Mouse (Mus musculus): ENCODE measurements around the gene Cacna1g. TPM values are rescaled to one million over a fixed set of nuclear protein-coding genes. Genes with fewer than 3 reads are reported as not detected.

The Cacna1g gene
- polyA plus RNA-seq, 1 experiment from 2014 or later = 21.0 TPM

DNA sequence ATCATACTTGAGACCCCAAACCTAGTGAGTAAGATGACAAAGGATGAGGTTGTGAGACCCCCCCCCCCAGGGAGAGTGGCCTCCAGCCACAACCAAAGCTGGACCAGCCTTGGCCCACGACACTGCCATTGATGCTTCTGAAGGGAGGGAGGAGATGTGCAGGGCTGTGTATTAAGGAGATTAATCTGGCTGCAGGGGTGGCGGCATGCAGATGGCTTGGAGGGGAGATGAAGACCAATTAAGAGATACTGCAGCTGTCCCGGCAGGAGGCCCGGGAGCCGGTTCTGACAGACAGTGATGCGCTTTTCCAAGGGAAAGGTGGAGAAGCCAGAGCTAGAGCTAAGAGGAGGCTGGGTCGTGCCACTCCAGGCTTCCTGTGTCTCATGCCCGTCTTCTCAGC lies 24.8 kb downstream of the Cacna1g start:
- 51% methylated on average over 8 of the region's 8 CpGs for WGBS
- DNase-seq (ENCODE audit: low spot score) (no peak), ATAC-seq (ENCODE audit: insufficient number of reproducible peaks, low FRiP score, low TSS enrichment, low read depth) (no peak)
- H3K4me2 ChIP-seq (ENCODE audit: low read depth, severe bottlenecking) = no peak overlapping the region
- H3K4me1 ChIP-seq (ENCODE audit: control insufficient read depth, insufficient read depth, low read length) = no peaks in the 10 kb centered on the region
- peaks cover 3% of the 10 kb centered on the region; the same call in 1 of the 2 replicates for H3K36me3 ChIP-seq (ENCODE audit: control insufficient read depth, insufficient read depth, low read length)
- no peak overlapping the region for H3K9ac ChIP-seq (ENCODE audit: low read length)
- H3K4me3 ChIP-seq (ENCODE audit: low read depth, low read length) = no peak overlapping the region
- H3K9me3 ChIP-seq (ENCODE audit: control insufficient read depth, low read length) = no peaks in the 10 kb centered on the region
- no peak overlapping the region for H3K27ac ChIP-seq (replicated peaks; ENCODE audit: low read depth, low read length)
- H3K27me3 ChIP-seq (ENCODE audit: control insufficient read depth, insufficient read depth, low read length) = no peaks in the 10 kb centered on the region

DNA sequence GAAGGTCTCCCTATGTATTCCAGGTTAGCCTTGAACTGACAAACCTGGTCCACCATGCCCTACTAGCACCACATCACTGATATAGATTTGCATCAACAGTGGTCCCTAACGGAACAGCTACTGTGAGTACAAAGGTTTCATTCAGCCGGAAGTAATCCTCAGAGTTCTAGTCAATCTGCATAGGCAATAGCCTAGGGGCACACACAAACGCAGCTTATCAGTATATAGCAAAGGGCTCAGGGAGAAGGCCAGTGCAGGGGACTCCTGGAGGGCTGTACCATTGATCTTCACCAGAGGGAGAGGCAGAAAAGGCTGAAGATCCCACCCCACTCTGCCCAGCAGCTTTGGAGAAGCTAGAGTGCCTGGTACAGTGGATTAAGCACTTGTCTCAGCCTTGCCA lies 27.0 kb downstream of the Cacna1g start:
- Histone ChIP-seq H3K9ac (ENCODE audit: low read length) (no peak overlapping the region), H3K27ac (replicated peaks; ENCODE audit: low read depth, low read length) (no peak overlapping the region), H3K4me2 (ENCODE audit: low read depth, severe bottlenecking) (no peak overlapping the region), H3K4me3 (ENCODE audit: low read depth, low read length) (no peak overlapping the region), H3K27me3 (ENCODE audit: control insufficient read depth, insufficient read depth, low read length) (no peaks in the 10 kb centered on the region), H3K4me1 (ENCODE audit: control insufficient read depth, insufficient read depth, low read length) (peaks cover 11% of the 10 kb centered on the region; the same call in 1 of the 2 replicates), H3K36me3 (ENCODE audit: control insufficient read depth, insufficient read depth, low read length) (no peaks in the 10 kb centered on the region), H3K9me3 (ENCODE audit: control insufficient read depth, low read length) (no peaks in the 10 kb centered on the region)
- no peak for DNase-seq (ENCODE audit: low spot score)
- ATAC-seq (ENCODE audit: insufficient number of reproducible peaks, low FRiP score, low TSS enrichment, low read depth) = no peak
- 55% methylated on average over 3 of the region's 3 CpGs for WGBS

DNA sequence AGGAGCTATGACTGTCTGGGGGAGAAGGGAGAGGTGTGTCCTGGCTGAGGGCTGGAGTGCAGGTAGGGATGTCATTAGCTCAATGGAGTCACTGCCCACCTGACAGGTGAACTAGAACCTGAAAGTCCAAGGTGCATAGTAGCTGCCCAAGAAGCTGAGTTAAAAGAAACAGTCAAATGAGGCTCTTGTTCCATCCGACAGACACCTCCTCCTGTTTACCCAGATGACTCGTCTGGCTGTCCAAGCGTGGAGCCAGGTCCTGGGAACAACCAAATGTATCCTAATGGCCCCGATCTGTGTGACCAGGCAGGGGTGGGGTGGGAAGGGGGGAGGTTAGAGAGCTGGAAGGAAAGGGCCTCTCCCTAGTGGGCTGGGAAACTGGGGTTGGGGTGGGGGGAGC lies 28.7 kb downstream of the Cacna1g start:
- no peak overlapping the region for H3K4me3 ChIP-seq (ENCODE audit: low read depth, low read length)
- no peaks in the 10 kb centered on the region for H3K36me3 ChIP-seq (ENCODE audit: control insufficient read depth, insufficient read depth, low read length)
- H3K27me3 ChIP-seq (ENCODE audit: control insufficient read depth, insufficient read depth, low read length) = no peaks in the 10 kb centered on the region
- DNase-seq (ENCODE audit: low spot score) (no peak), ATAC-seq (ENCODE audit: insufficient number of reproducible peaks, low FRiP score, low TSS enrichment, low read depth) (no peak)
- H3K4me1 ChIP-seq (ENCODE audit: control insufficient read depth, insufficient read depth, low read length) = peaks cover 14% of the 10 kb centered on the region; the same call in 1 of the 2 replicates
- no peak overlapping the region for H3K4me2 ChIP-seq (ENCODE audit: low read depth, severe bottlenecking)
- no peak overlapping the region for H3K9ac ChIP-seq (ENCODE audit: low read length)
- H3K9me3 ChIP-seq (ENCODE audit: control insufficient read depth, low read length) = no peaks in the 10 kb centered on the region
- 42% methylated on average over 4 of the region's 4 CpGs for WGBS
- no peak overlapping the region for H3K27ac ChIP-seq (replicated peaks; ENCODE audit: low read depth, low read length)

DNA sequence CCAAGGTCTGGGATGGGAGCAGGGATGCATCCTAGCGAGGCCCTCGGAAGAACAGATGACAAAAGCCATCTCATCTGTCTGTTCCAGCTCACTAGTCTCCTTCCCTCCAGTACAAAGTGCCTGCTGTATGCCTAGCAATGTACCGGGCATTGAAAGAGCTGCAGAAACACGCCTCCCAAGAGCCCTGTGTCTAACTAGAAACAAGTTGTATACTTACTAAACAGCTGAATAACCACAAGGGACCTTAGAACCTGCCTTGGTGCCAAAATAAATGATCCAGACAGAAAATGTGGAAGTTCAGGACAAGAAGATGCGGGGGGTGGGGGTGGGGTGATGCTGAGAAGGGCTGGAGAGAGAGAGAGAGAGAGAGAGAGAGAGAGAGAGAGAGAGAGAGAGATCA lies 29.2 kb downstream of the Cacna1g start:
- Histone ChIP-seq H3K36me3 (ENCODE audit: control insufficient read depth, insufficient read depth, low read length) (no peaks in the 10 kb centered on the region), H3K9me3 (ENCODE audit: control insufficient read depth, low read length) (no peaks in the 10 kb centered on the region), H3K9ac (ENCODE audit: low read length) (no peak overlapping the region), H3K4me3 (ENCODE audit: low read depth, low read length) (no peak overlapping the region), H3K27me3 (ENCODE audit: control insufficient read depth, insufficient read depth, low read length) (no peaks in the 10 kb centered on the region), H3K4me1 (ENCODE audit: control insufficient read depth, insufficient read depth, low read length) (peaks cover 14% of the 10 kb centered on the region; the same call in 1 of the 2 replicates), H3K27ac (replicated peaks; ENCODE audit: low read depth, low read length) (no peak overlapping the region), H3K4me2 (ENCODE audit: low read depth, severe bottlenecking) (no peak overlapping the region)
- no peak for ATAC-seq (ENCODE audit: insufficient number of reproducible peaks, low FRiP score, low TSS enrichment, low read depth)
- DNase-seq (ENCODE audit: low spot score) = no peak
- 64% methylated on average over 5 of the region's 5 CpGs for WGBS

DNA sequence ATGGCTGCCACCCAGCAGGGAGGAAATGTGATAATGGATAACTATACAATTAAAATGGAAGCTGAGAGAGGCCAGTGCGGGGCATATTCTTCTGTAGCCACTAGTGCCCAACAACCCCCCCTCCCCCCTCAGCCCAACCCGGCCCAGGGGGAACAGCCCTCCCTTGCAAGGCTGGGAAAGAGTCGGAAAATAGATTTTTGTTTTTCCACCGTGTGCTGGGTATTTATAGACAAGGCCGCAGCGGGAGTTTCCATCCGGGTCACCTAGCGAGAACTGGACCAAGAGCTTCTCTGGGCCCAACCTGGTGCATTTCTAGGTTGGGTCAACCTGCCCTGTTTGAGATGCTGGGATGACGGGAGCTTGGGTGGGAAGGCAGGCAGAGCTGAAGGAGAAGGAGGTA lies 32.2 kb downstream of the Cacna1g start:
- H3K27me3 ChIP-seq (ENCODE audit: control insufficient read depth, insufficient read depth, low read length) = no peaks in the 10 kb centered on the region
- H3K4me3 ChIP-seq (ENCODE audit: low read depth, low read length) = no peak overlapping the region
- H3K9ac ChIP-seq (ENCODE audit: low read length) = no peak overlapping the region
- H3K36me3 ChIP-seq (ENCODE audit: control insufficient read depth, insufficient read depth, low read length) = no peaks in the 10 kb centered on the region
- no peak overlapping the region for H3K4me2 ChIP-seq (ENCODE audit: low read depth, severe bottlenecking)
- ATAC-seq (ENCODE audit: insufficient number of reproducible peaks, low FRiP score, low TSS enrichment, low read depth) (no peak), DNase-seq (ENCODE audit: low spot score) (no peak)
- no peak overlapping the region for H3K27ac ChIP-seq (replicated peaks; ENCODE audit: low read depth, low read length)
- no peaks in the 10 kb centered on the region for H3K9me3 ChIP-seq (ENCODE audit: control insufficient read depth, low read length)
- H3K4me1 ChIP-seq (ENCODE audit: control insufficient read depth, insufficient read depth, low read length) = peaks cover 14% of the 10 kb centered on the region; the same call in 1 of the 2 replicates
- 70% methylated on average over 9 of the region's 9 CpGs for WGBS

DNA sequence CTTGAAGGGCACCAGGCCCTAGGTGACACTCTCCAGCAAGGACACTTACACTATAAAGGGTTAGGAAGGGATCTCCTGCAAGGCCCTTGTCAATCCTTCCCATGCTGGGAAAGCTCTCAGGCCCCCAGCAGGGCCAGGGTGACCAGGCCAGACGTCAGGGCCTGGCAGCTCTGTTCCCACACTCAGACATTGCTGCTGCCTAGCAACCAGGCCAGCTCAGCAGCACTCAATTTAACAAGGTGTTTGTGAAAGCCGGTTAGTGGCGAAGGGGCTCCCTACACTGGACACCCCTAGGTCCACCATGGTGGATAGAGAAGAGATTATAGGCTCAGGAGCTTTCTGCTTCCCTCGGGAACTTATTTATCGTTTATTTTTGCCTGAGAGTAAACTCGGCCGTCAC lies 32.9 kb downstream of the Cacna1g start:
- H3K27ac ChIP-seq (replicated peaks; ENCODE audit: low read depth, low read length) = no peak overlapping the region
- no peak overlapping the region for H3K4me2 ChIP-seq (ENCODE audit: low read depth, severe bottlenecking)
- 40% methylated on average over 7 of the region's 7 CpGs for WGBS
- ATAC-seq (ENCODE audit: insufficient number of reproducible peaks, low FRiP score, low TSS enrichment, low read depth) = 0 out of 2 replicates have a peak, but pooled peaks have one; percentile 59
- DNase-seq (ENCODE audit: low spot score) = peak; percentile 39
- no peaks in the 10 kb centered on the region for H3K9me3 ChIP-seq (ENCODE audit: control insufficient read depth, low read length)
- peaks cover 14% of the 10 kb centered on the region; the same call in 1 of the 2 replicates for H3K4me1 ChIP-seq (ENCODE audit: control insufficient read depth, insufficient read depth, low read length)
- peaks cover 2% of the 10 kb centered on the region; the same call in 1 of the 2 replicates for H3K36me3 ChIP-seq (ENCODE audit: control insufficient read depth, insufficient read depth, low read length)
- no peak overlapping the region for H3K4me3 ChIP-seq (ENCODE audit: low read depth, low read length)
- H3K27me3 ChIP-seq (ENCODE audit: control insufficient read depth, insufficient read depth, low read length) = no peaks in the 10 kb centered on the region
- no peak overlapping the region for H3K9ac ChIP-seq (ENCODE audit: low read length)

DNA sequence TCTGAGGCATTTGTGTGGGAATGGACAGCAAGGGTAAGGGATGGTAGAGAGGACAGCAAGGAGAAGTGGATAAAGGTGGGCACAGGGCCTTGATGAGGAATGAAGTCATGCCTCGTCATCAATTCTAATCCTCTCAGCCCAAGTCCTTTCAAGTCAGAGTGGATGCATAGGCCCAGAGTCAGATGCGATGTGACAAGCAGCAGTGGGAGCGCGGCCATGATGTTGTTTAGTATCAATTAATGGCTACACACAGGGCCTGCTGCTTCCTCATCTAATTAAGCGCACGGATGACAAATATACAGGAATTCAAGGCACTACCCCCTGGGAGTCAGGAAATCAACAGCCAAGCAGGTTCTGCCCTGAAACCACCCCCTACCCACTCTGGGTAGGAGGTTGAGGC lies 33.6 kb downstream of the Cacna1g start:
- peaks cover 2% of the 10 kb centered on the region; the same call in 1 of the 2 replicates for H3K36me3 ChIP-seq (ENCODE audit: control insufficient read depth, insufficient read depth, low read length)
- DNase-seq (ENCODE audit: low spot score) (no peak), ATAC-seq (ENCODE audit: insufficient number of reproducible peaks, low FRiP score, low TSS enrichment, low read depth) (no peak)
- no peak overlapping the region for H3K9ac ChIP-seq (ENCODE audit: low read length)
- no peak overlapping the region for H3K27ac ChIP-seq (replicated peaks; ENCODE audit: low read depth, low read length)
- WGBS = 85% methylated on average over 6 of the region's 6 CpGs
- H3K4me1 ChIP-seq (ENCODE audit: control insufficient read depth, insufficient read depth, low read length) = peaks cover 14% of the 10 kb centered on the region; the same call in 1 of the 2 replicates
- H3K27me3 ChIP-seq (ENCODE audit: control insufficient read depth, insufficient read depth, low read length) = no peaks in the 10 kb centered on the region
- H3K4me3 ChIP-seq (ENCODE audit: low read depth, low read length) = no peak overlapping the region
- no peaks in the 10 kb centered on the region for H3K9me3 ChIP-seq (ENCODE audit: control insufficient read depth, low read length)
- H3K4me2 ChIP-seq (ENCODE audit: low read depth, severe bottlenecking) = no peak overlapping the region

DNA sequence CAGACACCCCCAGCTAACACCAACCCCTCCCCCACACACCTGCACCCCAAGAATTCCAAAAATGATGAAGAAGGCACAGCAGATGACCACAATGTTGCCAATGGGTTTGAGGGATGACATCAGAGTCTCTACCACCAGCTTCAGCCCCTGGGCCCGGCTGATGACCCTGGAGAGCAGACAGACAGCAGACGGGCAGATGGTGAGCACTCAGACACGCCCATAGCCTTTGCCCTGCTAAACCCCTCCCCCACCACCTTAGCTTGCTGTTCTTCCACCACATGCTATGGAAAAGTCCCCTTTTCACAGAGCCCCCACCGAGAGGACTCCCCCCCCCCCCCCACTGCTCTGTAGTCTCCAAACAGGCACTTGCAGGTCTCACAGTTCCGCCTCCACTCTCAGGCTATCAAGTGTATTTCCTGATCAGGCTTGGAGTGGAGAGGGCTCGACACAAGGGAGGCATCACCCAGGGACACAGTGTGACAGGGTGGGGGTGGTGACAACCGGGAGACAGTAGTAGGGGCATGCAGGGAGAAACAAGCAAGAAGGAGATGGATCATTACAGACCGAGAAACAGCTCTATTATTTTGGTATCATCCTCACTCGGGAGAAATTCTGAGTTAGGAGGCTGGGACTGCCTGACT lies 44.9 kb downstream of the Cacna1g start:
- Histone ChIP-seq H3K4me2 (ENCODE audit: low read depth, severe bottlenecking) (no peak overlapping the region), H3K36me3 (ENCODE audit: control insufficient read depth, insufficient read depth, low read length) (peaks cover 14% of the 10 kb centered on the region), H3K27ac (replicated peaks; ENCODE audit: low read depth, low read length) (peak overlapping the region; percentile 94), H3K27me3 (ENCODE audit: control insufficient read depth, insufficient read depth, low read length) (no peaks in the 10 kb centered on the region), H3K4me3 (ENCODE audit: low read depth, low read length) (no peak overlapping the region), H3K9me3 (ENCODE audit: control insufficient read depth, low read length) (no peaks in the 10 kb centered on the region), H3K4me1 (ENCODE audit: control insufficient read depth, insufficient read depth, low read length) (peaks cover 29% of the 10 kb centered on the region), H3K9ac (ENCODE audit: low read length) (no peak overlapping the region)
- peak; percentile 26; the same call in 1 of the 2 replicates for ATAC-seq (ENCODE audit: insufficient number of reproducible peaks, low FRiP score, low TSS enrichment, low read depth)
- 18% methylated on average over 9 of the region's 9 CpGs for WGBS
- DNase-seq (ENCODE audit: low spot score) = peak; percentile 43
